Mouse (Mus musculus) CH12.LX (cell line): ENCODE measurements at regions not wholly inside any gene's neighbourhood (a gene's known extent, or its start where the extent isn't known, plus 50 kb on each side); places are given as distances from the start of the nearest gene placed in this dataset.

Experiments
- DNase-seq: peaks from one replicate; pipeline ENCODE4 v3.0.0-alpha.2; 2013; ENCODE audit errors: extremely low read depth
- H3K27ac ChIP-seq: 2 replicates; pipeline ENCODE4 v1.5.1; 2012; ENCODE audit warnings: low read depth, mild to moderate bottlenecking, control low read depth, moderate library complexity; ENCODE audit not compliant: insufficient read depth
- H3K27me3 ChIP-seq: replicated peaks from 2 replicates; pipeline ENCODE3; 2012; ENCODE audit warnings: inconsistent platforms
- H3K36me3 ChIP-seq, 2 experiments: replicated peaks in 1 of 2; 2 replicates each; pipeline versions ENCODE3 to v1.6.1; 2012; ENCODE audit warnings: inconsistent platforms in 1 of 2, low read length in 1 of 2, mild to moderate bottlenecking in 1 of 2, mixed read lengths in 1 of 2, moderate library complexity in 1 of 2; ENCODE audit not compliant: control insufficient read depth in 1 of 2, insufficient read depth in 1 of 2
- H3K4me1 ChIP-seq, 2 experiments: 2 replicates each; pipeline ENCODE4 v1.6.1; 2012; ENCODE audit warnings: inconsistent platforms in 1 of 2, moderate library complexity in 1 of 2; ENCODE audit not compliant: insufficient read depth in 2 of 2, control insufficient read depth in 1 of 2
- H3K4me2 ChIP-seq: 2 replicates; pipeline ENCODE4 v1.6.1; 2012; ENCODE audit warnings: low read depth, mild to moderate bottlenecking, control low read depth; ENCODE audit not compliant: poor library complexity, insufficient read depth, severe bottlenecking
- H3K4me3 ChIP-seq, 3 experiments: fragments of 150-350 bp in 1 of 3; sonication (generic) in 1 of 3; replicated peaks in 1 of 3; 2 replicates each; pipeline versions ENCODE3 to v1.5.1; 2011 to 2012; ENCODE audit warnings: low read depth in 2 of 3, low read length in 2 of 3, mild to moderate bottlenecking in 2 of 3, moderate library complexity in 2 of 3, control low read depth in 1 of 3, improper control_type of control experiment in 1 of 3, inconsistent platforms in 1 of 3, mixed read lengths in 1 of 3; ENCODE audit not compliant: poor library complexity in 1 of 3
- H3K79me2 ChIP-seq: replicated peaks from 2 replicates; pipeline ENCODE4 v1.6.1; 2012; ENCODE audit warnings: mild to moderate bottlenecking, moderate library complexity; ENCODE audit not compliant: control insufficient read depth, poor library complexity, insufficient read depth, severe bottlenecking; ENCODE audit errors: extremely low read depth
- H3K9ac ChIP-seq: 2 replicates; pipeline ENCODE4 v1.6.1; 2012; ENCODE audit warnings: low read depth, mild to moderate bottlenecking, control low read depth, moderate library complexity; ENCODE audit not compliant: insufficient read depth
- H3K9me3 ChIP-seq: replicated peaks from 2 replicates; pipeline ENCODE3; 2012; ENCODE audit warnings: low read length, inconsistent platforms, mixed read lengths
- BHLHE40 ChIP-seq: IDR thresholded peaks from 2 replicates; pipeline ENCODE4 v1.6.1; 2011; ENCODE audit warnings: mild to moderate bottlenecking, low read depth, low read length, improper control_type of control experiment
- CHD1 ChIP-seq: IDR thresholded peaks from 2 replicates; pipeline ENCODE4 v1.6.1; 2012; ENCODE audit warnings: low read depth, low read length, improper control_type of control experiment, inconsistent platforms
- CTCF ChIP-seq, 2 experiments: IDR thresholded peaks in 1 of 2; conservative IDR thresholded peaks in 1 of 2; 2 replicates each; pipeline ENCODE4 v1.5.1; 2011 to 2012; ENCODE audit warnings: low read depth in 2 of 2, low read length in 2 of 2, improper control_type of control experiment in 1 of 2, inconsistent platforms in 1 of 2, mild to moderate bottlenecking in 1 of 2, moderate library complexity in 1 of 2
- ETS1 ChIP-seq: conservative IDR thresholded peaks from 2 replicates; pipeline ENCODE4 v1.6.1; 2012; ENCODE audit warnings: low read depth, mild to moderate bottlenecking, inconsistent platforms, low read length, improper control_type of control experiment, moderate library complexity
- IRF4 ChIP-seq: IDR thresholded peaks from 2 replicates; pipeline ENCODE4 v1.6.1; 2014; ENCODE audit warnings: low read depth, mild to moderate bottlenecking, inconsistent platforms, low read length, improper control_type of control experiment
- JUN ChIP-seq: IDR thresholded peaks from 2 replicates; pipeline ENCODE4 v1.6.1; 2011; ENCODE audit warnings: low read depth, mild to moderate bottlenecking, low read length, improper control_type of control experiment, moderate library complexity; ENCODE audit not compliant: insufficient read depth
- JUND ChIP-seq: conservative IDR thresholded peaks from 2 replicates; pipeline ENCODE4 v1.6.1; 2011; ENCODE audit warnings: low read depth, low read length, improper control_type of control experiment
- MAX ChIP-seq: IDR thresholded peaks from 2 replicates; pipeline ENCODE4 v1.6.1; 2011; ENCODE audit warnings: low read length, improper control_type of control experiment
- MAZ ChIP-seq: IDR thresholded peaks from 2 replicates; pipeline ENCODE4 v1.6.1; 2012; ENCODE audit warnings: low read depth, mild to moderate bottlenecking, inconsistent platforms, low read length, improper control_type of control experiment, moderate library complexity
- MEF2A ChIP-seq: IDR thresholded peaks from 2 replicates; pipeline ENCODE4 v1.6.1; 2014; ENCODE audit warnings: low read depth, mild to moderate bottlenecking, inconsistent platforms, low read length, improper control_type of control experiment, borderline replicate concordance
- MXI1 ChIP-seq: IDR thresholded peaks from 2 replicates; pipeline ENCODE4 v1.6.1; 2011; ENCODE audit warnings: mild to moderate bottlenecking, low read depth, low read length, improper control_type of control experiment
- MYC ChIP-seq: IDR thresholded peaks from 2 replicates; pipeline ENCODE4 v1.6.1; 2011; ENCODE audit warnings: low read depth, mild to moderate bottlenecking, improper control_type of control experiment, low read length
- NELFE ChIP-seq: IDR thresholded peaks from 2 replicates; pipeline ENCODE4 v1.6.1; 2011; ENCODE audit warnings: low read depth, low read length, improper control_type of control experiment
- PAX5 ChIP-seq: IDR thresholded peaks from 2 replicates; pipeline ENCODE4 v1.6.1; 2012; ENCODE audit warnings: low read length, inconsistent platforms, mixed read lengths
- POLR2A ChIP-seq: IDR thresholded peaks from 2 replicates; pipeline ENCODE4 v1.6.1; 2011; ENCODE audit warnings: low read depth, mild to moderate bottlenecking, improper control_type of control experiment, low read length
- RAD21 ChIP-seq: IDR thresholded peaks from 2 replicates; pipeline ENCODE4 v1.6.1; 2011; ENCODE audit warnings: low read depth, mild to moderate bottlenecking, low read length, improper control_type of control experiment, moderate library complexity
- SIN3A ChIP-seq: IDR thresholded peaks from 2 replicates; pipeline ENCODE4 v1.6.1; 2012; ENCODE audit warnings: low read length, improper control_type of control experiment, inconsistent platforms
- SMC3 ChIP-seq: IDR thresholded peaks from 2 replicates; pipeline ENCODE4 v1.6.1; 2011; ENCODE audit warnings: low read depth, low read length, improper control_type of control experiment
- TBP ChIP-seq: conservative IDR thresholded peaks from 2 replicates; pipeline ENCODE4 v1.6.1; 2011; ENCODE audit warnings: low read depth, low read length, improper control_type of control experiment
- USF1 ChIP-seq: IDR thresholded peaks from 2 replicates; pipeline ENCODE4 v1.6.1; 2014; ENCODE audit warnings: low read depth, mild to moderate bottlenecking, inconsistent platforms, low read length, improper control_type of control experiment
- USF2 ChIP-seq: conservative IDR thresholded peaks from 2 replicates; pipeline ENCODE4 v1.6.1; 2011; ENCODE audit warnings: low read depth, low read length, improper control_type of control experiment
- ZC3H11A ChIP-seq: IDR thresholded peaks from 2 replicates; pipeline ENCODE4 v1.6.1; 2012; ENCODE audit warnings: low read depth, mild to moderate bottlenecking, inconsistent platforms, low read length, improper control_type of control experiment
- ZKSCAN1 ChIP-seq: IDR thresholded peaks from 2 replicates; pipeline ENCODE4 v1.6.1; 2012; ENCODE audit warnings: low read depth, inconsistent platforms, low read length, improper control_type of control experiment, borderline replicate concordance
- ZMIZ1 ChIP-seq: IDR thresholded peaks from 2 replicates; pipeline ENCODE4 v1.6.1; 2012; ENCODE audit warnings: low read depth, mild to moderate bottlenecking, inconsistent platforms, low read length, improper control_type of control experiment
- dilution Hi-C: fragments of 300-500 bp; cut with MboI; formaldehyde crosslinking; loops from 2 replicates; pipeline ENCODE4 v1.14.3; 2020; ENCODE audit warnings: low sequenced_read_pairs; ENCODE audit not compliant: extremely low pct_unique_long_range_greater_than_20kb, extremely low pct_ligation_motif_present
- in situ Hi-C: fragments of 300-500 bp; cut with MboI; formaldehyde crosslinking; loops from 3 replicates; pipeline ENCODE4 v1.14.3; 2019; ENCODE audit warnings: low sequenced_read_pairs, low pct_ligation_motif_present, low pct_unique_long_range_greater_than_20kb, mixed read lengths

DNA sequence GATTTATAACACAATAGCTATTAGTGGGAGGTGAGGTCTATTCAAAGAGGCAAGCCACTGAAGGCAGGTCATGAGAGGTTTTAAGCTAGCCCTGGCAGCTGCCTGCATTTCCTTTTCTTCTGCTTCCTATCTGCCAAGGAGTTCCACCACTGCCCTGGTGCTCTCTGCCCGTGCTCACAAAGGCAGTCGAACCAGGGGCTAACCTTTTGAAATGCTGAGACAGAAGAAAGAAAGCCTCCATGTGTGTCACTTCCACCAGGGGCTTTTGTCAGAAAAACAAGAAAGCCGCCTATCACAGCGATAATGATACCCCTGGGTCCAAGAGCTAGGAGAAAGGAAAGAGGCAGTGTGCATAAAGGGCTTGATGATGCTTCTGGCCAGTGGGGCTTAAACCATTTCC is 609.9 kb upstream of the Cdh11 start:
- Histone ChIP-seq H3K9ac (no peak overlapping the region), H3K27me3 (peaks cover 4% of the 10 kb centered on the region), H3K4me3 (no peak overlapping the region), H3K79me2 (no peaks in the 10 kb centered on the region; the same call in 1 of the 2 replicates), H3K9me3 (peaks cover 2% of the 10 kb centered on the region), H3K4me2 (no peak overlapping the region), H3K36me3 (no peaks in the 10 kb centered on the region), H3K4me1 (no peaks in the 10 kb centered on the region), H3K27ac (no peak overlapping the region)
- no peak for DNase-seq
- dilution Hi-C loops (no loop called here), in situ Hi-C loops (no loop called here)
- no peak for TF ChIP-seq JUND
- TF ChIP-seq NELFE: no peak
- no peak for TF ChIP-seq USF1
- TF ChIP-seq SMC3: no peak
- TF ChIP-seq POLR2A: no peak
- TF ChIP-seq MAX: no peak
- no peak for TF ChIP-seq BHLHE40
- TF ChIP-seq MEF2A: no peak
- TF ChIP-seq MXI1: no peak
- no peak for TF ChIP-seq TBP
- no peak for TF ChIP-seq CHD1
- TF ChIP-seq ZMIZ1: no peak
- no peak for TF ChIP-seq MAZ
- no peak for TF ChIP-seq MYC

DNA sequence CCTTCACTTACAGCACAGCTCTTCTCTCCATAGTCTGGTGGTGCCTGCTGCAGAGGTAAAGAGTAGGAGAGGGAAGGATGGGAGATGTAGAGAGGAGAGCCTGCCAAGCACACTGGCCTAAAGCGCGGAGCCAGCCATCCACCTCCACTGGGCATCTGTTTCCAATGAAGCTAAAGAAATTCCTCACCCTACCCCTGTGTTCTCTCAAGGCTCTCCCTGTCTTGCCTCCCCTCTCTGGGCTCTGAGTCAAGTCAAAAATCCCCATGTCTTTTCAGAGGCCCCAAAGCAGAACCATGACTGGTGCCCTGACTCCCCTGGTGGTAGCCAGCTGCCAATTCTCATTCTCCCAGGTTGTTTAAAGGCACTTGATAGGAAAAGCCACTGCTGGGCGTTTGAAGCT is 612.7 kb upstream of the Cdh11 start:
- Histone ChIP-seq H3K9ac (no peak overlapping the region), H3K4me3 (no peak overlapping the region), H3K4me2 (no peak overlapping the region), H3K79me2 (no peaks in the 10 kb centered on the region; the same call in 1 of the 2 replicates)
- no peak for DNase-seq
- in situ Hi-C loops: no loop called here
- dilution Hi-C loops: no loop called here
- no peak for TF ChIP-seq PAX5
- TF ChIP-seq RAD21: no peak
- TF ChIP-seq SIN3A: no peak
- no peak for TF ChIP-seq CTCF (conservative IDR thresholded peaks at IDR 0.05 in 1 of 2, IDR thresholded peaks at IDR 0.05 in 1 of 2; ENCODE audit: low read depth in 2 of 2, low read length in 2 of 2)
- TF ChIP-seq USF2: no peak
- no peak for TF ChIP-seq ZC3H11A
- TF ChIP-seq ETS1: no peak
- TF ChIP-seq JUN: no peak
- TF ChIP-seq JUND: no peak
- TF ChIP-seq MAX: no peak
- no peak for TF ChIP-seq ZMIZ1
- no peak for TF ChIP-seq ZKSCAN1
- no peak for TF ChIP-seq IRF4
- TF ChIP-seq, all 38 proteins: peak for 0
- Histone ChIP-seq H3K9me3 (peaks cover 3% of the 10 kb centered on the region), H3K36me3 (no peaks in the 10 kb centered on the region), H3K27me3 (peaks cover 2% of the 10 kb centered on the region), H3K27ac (no peak overlapping the region), H3K4me1 (no peaks in the 10 kb centered on the region)
